Mouse (Mus musculus) kidney, postnatal 36 days (tissue): Measurements from ENCODE around the gene Napsa.

ENCODE experiments used
- DNase-seq, 2 experiments: peaks; one replicate each; pipeline ENCODE4 v3.0.0; 2021 to 2022; ENCODE audit warnings: mixed read lengths in 2 of 2

Napsa gene

DNA sequence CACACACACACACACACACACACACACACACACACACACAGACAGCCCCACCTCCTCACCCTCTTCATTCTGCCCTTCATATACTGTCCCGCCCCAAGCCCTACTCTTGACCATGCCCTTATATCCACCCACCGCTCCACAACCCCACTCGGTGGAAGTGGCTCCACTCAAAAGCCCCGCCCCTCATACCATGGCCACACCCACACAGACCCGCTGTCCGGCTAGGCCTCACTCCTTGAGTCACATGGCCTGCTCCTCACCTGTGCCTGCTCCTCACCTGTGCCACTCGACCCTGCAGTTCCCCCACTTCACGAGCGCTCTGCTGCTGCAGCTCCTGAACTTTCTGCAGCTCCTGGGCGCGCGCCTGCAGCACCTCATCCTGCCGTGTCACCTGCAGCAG, 58.3 kb downstream of the Napsa start:
- DNase-seq = no peak

GRCm38 (mm10) chr7:44632676-44633075, 60.5 kb downstream of the Napsa start:
- no peak for DNase-seq

- DNase-seq = peak in 1 of 2 experiments; percentile 56
Observed at GRCm38 (mm10) chr7:44633407-44633806, 61.2 kb downstream of the Napsa start.
